8 mouse cellular contexts compared by ENCODE assay signal in genomic region chr6:141487266-141487665, GRCm38 (mm10). TPM values are rescaled to one million over a fixed set of nuclear protein-coding genes. Genes with fewer than 3 reads are reported as not detected.
DNase-seq lines count a peak whose midpoint lies in the region; ATAC-seq and TF ChIP-seq lines count a peak whose summit lies in the region.
"Had no signal": no experiment of that assay in that cellular context is flagged by ENCODE, and none has a peak within 500 bp of the region (broad histone marks: within the 10 kb centered on the region; RNA-seq: fewer than 3 reads in every experiment).

No protein-coding gene starts in this region.

- peak; percentile 71 for DNase-seq in kidney, postnatal 0 days (ENCODE audit: low spot score)
- no peak for DNase-seq in kidney, postnatal 4 days
- no peak for DNase-seq in Patski (ENCODE audit: low read depth, low spot score)
- peak; percentile 63 for DNase-seq in lung, postnatal 0 days (ENCODE audit: low spot score)
- DNase-seq in thymus, adult 2 months, result no peak
- no peak for DNase-seq in adrenal gland, adult 2 months

- no peak overlapping the region for H3K9ac ChIP-seq in kidney, postnatal 0 days (ENCODE audit: low read depth, low read length)
- H3K9ac ChIP-seq in forebrain, embryonic 13.5 days, result no peak overlapping the region
- no peak overlapping the region for H3K9ac ChIP-seq in lung, postnatal 0 days (replicated peaks; ENCODE audit: low read depth)

- peak; percentile 71 for TF ChIP-seq CTCF in kidney, postnatal 0 days (IDR thresholded peaks at IDR 0.05; ENCODE audit: low read depth)
- peak; percentile 50 for TF ChIP-seq CTCF in Patski (IDR thresholded peaks at IDR 0.05)
- peak; percentile 66 for TF ChIP-seq CTCF in lung, postnatal 0 days (IDR thresholded peaks at IDR 0.05)
- TF ChIP-seq CTCF in thymus, adult 2 months (IDR thresholded peaks at IDR 0.05; ENCODE audit: borderline replicate concordance, control insufficient read depth, extremely low read depth, insufficient read depth, low read length, poor library complexity), result no peak

- no peaks in the 10 kb centered on the region for H3K9me3 ChIP-seq in kidney, postnatal 0 days (replicated peaks; ENCODE audit: low read length)
- H3K9me3 ChIP-seq in forebrain, embryonic 13.5 days (replicated peaks), result no peaks in the 10 kb centered on the region
- H3K9me3 ChIP-seq in lung, postnatal 0 days (ENCODE audit: low read length), result no peaks in the 10 kb centered on the region

- in situ Hi-C loops in Patski (cut with MboI; ENCODE audit: low pct_unique_long_range_greater_than_20kb), result loop anchor here (10.0 to 25.0 kb wide), 3 partner anchors 700 to 1025 kb away; partner anchors contain the start of genes Ldhb and Pyroxd1

- CTCF ChIA-PET in Patski (lab: Charles Lee), result interaction anchor here (1.0 kb wide), 1 partner anchor 89 kb away, joined by 3 read pairs; no protein-coding TSS in a partner anchor

- ATAC-seq in kidney, postnatal 0 days (replicated peaks; ENCODE audit: low FRiP score, low read depth), result 0 out of 2 replicates have a peak, but pooled peaks have one; percentile 37
- peak; percentile 60 for ATAC-seq in Patski
- ATAC-seq in forebrain, embryonic 13.5 days, result peak; percentile 61
- peak; percentile 34; the same call in 1 of the 2 replicates for ATAC-seq in lung, postnatal 0 days

- no peak for TF ChIP-seq EP300 in lung, postnatal 0 days (IDR thresholded peaks at IDR 0.05)

- H3K4me2 ChIP-seq in kidney, postnatal 0 days (ENCODE audit: low read length), result no peak overlapping the region
- no peak overlapping the region for H3K4me2 ChIP-seq in forebrain, embryonic 13.5 days
- H3K4me2 ChIP-seq in lung, postnatal 0 days (replicated peaks; ENCODE audit: low read depth, low read length), result no peak overlapping the region

- no peak overlapping the region for H3K27ac ChIP-seq in kidney, postnatal 0 days
- H3K27ac ChIP-seq in forebrain, embryonic 13.5 days, result no peak overlapping the region
- H3K27ac ChIP-seq in lung, postnatal 0 days (ENCODE audit: low read length), result no peak overlapping the region
- no peak overlapping the region for H3K27ac ChIP-seq in thymus, adult 2 months (ENCODE audit: control insufficient read depth, insufficient read depth, low read length)

- 77% methylated on average over 7 of the region's 7 CpGs for WGBS in kidney, postnatal 0 days
- 62% methylated on average over 7 of the region's 7 CpGs for WGBS in forebrain, embryonic 13.5 days
- 58% methylated on average over 7 of the region's 7 CpGs for WGBS in lung, postnatal 0 days
- WGBS in thymus, adult 2 months, result 83% methylated on average over 7 of the region's 7 CpGs

- no peaks in the 10 kb centered on the region for H3K36me3 ChIP-seq in kidney, postnatal 0 days (ENCODE audit: insufficient read depth, low read length)
- H3K36me3 ChIP-seq in forebrain, embryonic 13.5 days (ENCODE audit: poor library complexity, severe bottlenecking), result no peaks in the 10 kb centered on the region
- no peaks in the 10 kb centered on the region for H3K36me3 ChIP-seq in lung, postnatal 0 days (ENCODE audit: insufficient read depth, low read length)
- no peaks in the 10 kb centered on the region for H3K36me3 ChIP-seq in thymus, adult 2 months (ENCODE audit: control insufficient read depth, insufficient read depth, low read length)

- H3K4me3 ChIP-seq in kidney, postnatal 0 days (replicated peaks; ENCODE audit: low read depth, low read length), result no peak overlapping the region
- no peak overlapping the region for H3K4me3 ChIP-seq in forebrain, embryonic 13.5 days
- H3K4me3 ChIP-seq in lung, postnatal 0 days (ENCODE audit: low read depth, low read length), result no peak overlapping the region
- no peak overlapping the region for H3K4me3 ChIP-seq in thymus, adult 2 months (ENCODE audit: control insufficient read depth, insufficient read depth, low read length)

- H3K27me3 ChIP-seq in kidney, postnatal 0 days (ENCODE audit: insufficient read depth, low read length), result no peaks in the 10 kb centered on the region
- peaks cover 5% of the 10 kb centered on the region for H3K27me3 ChIP-seq in Patski
- no peaks in the 10 kb centered on the region; the same call in 1 of the 2 replicates for H3K27me3 ChIP-seq in forebrain, embryonic 13.5 days
- H3K27me3 ChIP-seq in lung, postnatal 0 days (replicated peaks; ENCODE audit: insufficient read depth, low read length), result no peaks in the 10 kb centered on the region
- H3K27me3 ChIP-seq in thymus, adult 2 months (ENCODE audit: control insufficient read depth, insufficient read depth, low read length), result no peaks in the 10 kb centered on the region

- no peak for TF ChIP-seq POLR2A in thymus, adult 2 months (IDR thresholded peaks at IDR 0.05; ENCODE audit: control insufficient read depth, extremely low read depth, insufficient read depth, low read length, poor library complexity)

- H3K4me1 ChIP-seq in kidney, postnatal 0 days (replicated peaks; ENCODE audit: insufficient read depth, low read length), result 0 out of 2 replicates have a peak, but pooled peaks cover 7% of the 10 kb centered on the region
- H3K4me1 ChIP-seq in forebrain, embryonic 13.5 days, result peaks cover 5% of the 10 kb centered on the region; the same call in 1 of the 2 replicates
- H3K4me1 ChIP-seq in lung, postnatal 0 days (ENCODE audit: insufficient read depth, low read depth, low read length), result no peaks in the 10 kb centered on the region
- H3K4me1 ChIP-seq in thymus, adult 2 months (replicated peaks; ENCODE audit: control insufficient read depth, insufficient read depth, low read length), result no peaks in the 10 kb centered on the region

- POLR2A ChIA-PET in Patski (lab: Charles Lee), result no interaction called here

RNA-seq across cellular contexts. Expression of gene Slco1c1, which starts 36.9 kb away (rescaled TPM):
- 0.05 and 0.13 TPM in 2 replicates for polyA plus RNA-seq in kidney, postnatal 0 days (2015; fragmentation: Nextera tagmentation; extraction: Ambion mirVana)
- not detected for polyA plus RNA-seq in Patski (2021)
- 4.7 and 5.1 TPM in 2 replicates for polyA plus RNA-seq in forebrain, embryonic 13.5 days (2015; fragmentation: Nextera tagmentation; extraction: Ambion mirVana)
- polyA plus RNA-seq in lung, postnatal 0 days (2015; fragmentation: Nextera tagmentation; extraction: Ambion mirVana), result 0.07 and 0.17 TPM in 2 replicates
- 0.04 TPM in 1 of 2 replicates, not detected in the other for polyA plus RNA-seq in thymus, adult 2 months (2012; rRNA removed)
- under 1 TPM; 0.26 to 0.48 TPM for total RNA-seq in adrenal gland, adult 2 months (2021)
- 0.04 TPM in 1 of 2 replicates, not detected in the other for polyA plus RNA-seq in adrenal gland, adult 2 months (2012; rRNA removed)
- polyA plus RNA-seq: testis, adult 2 months had no signal

Comparison
In these comparisons a context has a peak if more than half of its experiments do, and no peak if none do; other contexts are left out.
1. DNase-seq: peak in kidney, postnatal 0 days (single experiment) and lung, postnatal 0 days (single experiment); none in kidney, postnatal 4 days (0 of 2), Patski (single experiment), thymus, adult 2 months (single experiment) and adrenal gland, adult 2 months (single experiment).
2. Peak in every context shown above with its lines, with median percentiles within 50 percentile points of each other: ATAC-seq.